Mouse (Mus musculus): ENCODE data around the gene E2f2. TPM values are rescaled to one million over a fixed set of nuclear protein-coding genes. Genes with fewer than 3 reads are reported as not detected.

Gene E2f2
- total RNA-seq (2014; rRNA removed) (0.85 and 1.2 TPM in 2 replicates), polyA plus RNA-seq (2015; fragmentation: Nextera tagmentation; extraction: Ambion mirVana) (0.84 and 1.4 TPM in 2 replicates)

GRCm38 (mm10) chr4:136172011-136172541 is at the start of gene E2f2:
E2f2 (plus strand) TSS chr4:136172394.
- H3K36me3 ChIP-seq (ENCODE audit: insufficient read depth), result no peaks in the 10 kb centered on the region
- no peaks in the 10 kb centered on the region for H3K9me3 ChIP-seq (ENCODE audit: low read length)
- no peaks in the 10 kb centered on the region for H3K27me3 ChIP-seq (ENCODE audit: insufficient read depth, low read length)
- TF ChIP-seq CTCF (IDR thresholded peaks at IDR 0.05; ENCODE audit: low read depth), result no peak
- peak within 1 kb of the TSS; percentile 54 for H3K4me3 ChIP-seq (ENCODE audit: low read depth, low read length)
- ATAC-seq (peak; percentile 88), DNase-seq (peak; percentile 85)
- H3K4me2 ChIP-seq (ENCODE audit: low read depth), result peak within 1 kb of the TSS; percentile 100
- peak within 1 kb of the TSS; percentile 51 for H3K9ac ChIP-seq
- H3K27ac ChIP-seq (ENCODE audit: low read depth, low read length), result no peak within 1 kb of the TSS
- under 1% methylated on average over 35 of the region's 35 CpGs for WGBS
- H3K4me1 ChIP-seq (ENCODE audit: insufficient read depth), result no peaks in the 10 kb centered on the region

DNA sequence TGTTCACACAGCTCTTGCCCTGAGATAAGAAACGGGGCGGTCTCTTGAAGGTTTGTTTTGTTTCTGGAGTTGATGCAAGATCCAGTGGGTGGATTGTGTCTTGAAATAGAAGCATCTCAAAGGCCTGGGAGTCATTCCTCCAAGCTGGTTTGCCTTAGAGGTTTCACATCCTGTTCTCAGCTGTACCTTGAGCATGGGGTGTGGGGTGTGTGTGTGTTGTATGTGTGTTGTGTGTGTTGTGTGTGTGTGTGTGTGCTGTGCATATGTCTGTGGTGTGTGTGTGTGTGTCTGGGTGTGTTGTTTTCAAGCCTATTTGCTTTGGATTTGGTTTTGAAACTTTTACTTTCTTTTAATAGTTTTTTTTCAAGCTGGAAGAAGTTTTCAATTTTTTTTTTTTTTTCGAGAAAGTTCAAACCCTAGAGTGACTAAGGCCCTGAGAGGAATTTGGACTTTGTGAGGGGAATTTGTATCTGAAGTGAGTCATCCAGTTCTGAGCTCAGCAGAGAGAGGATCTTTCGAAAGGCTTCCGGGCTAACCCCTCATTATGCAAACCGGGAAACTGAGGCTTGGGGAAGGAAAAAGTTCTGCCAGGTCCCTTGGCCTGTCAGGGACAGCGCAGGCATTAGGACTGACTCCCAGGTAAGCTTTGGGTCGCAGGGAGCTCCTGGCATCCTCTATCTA is 48.9 kb upstream of the E2f2 start:
- no peaks in the 10 kb centered on the region for H3K27me3 ChIP-seq (ENCODE audit: insufficient read depth, low read length)
- H3K27ac ChIP-seq (ENCODE audit: low read depth, low read length), result no peak overlapping the region
- no peak overlapping the region for H3K9ac ChIP-seq
- H3K36me3 ChIP-seq (ENCODE audit: insufficient read depth), result no peaks in the 10 kb centered on the region
- H3K4me1 ChIP-seq (ENCODE audit: insufficient read depth), result no peaks in the 10 kb centered on the region
- H3K4me2 ChIP-seq (ENCODE audit: low read depth), result no peak overlapping the region
- ATAC-seq (no peak), DNase-seq (no peak)
- H3K4me3 ChIP-seq (ENCODE audit: low read depth, low read length), result no peak overlapping the region
- no peak for TF ChIP-seq CTCF (IDR thresholded peaks at IDR 0.05; ENCODE audit: low read depth)
- WGBS, result 79% methylated on average over 8 of the region's 8 CpGs
- no peaks in the 10 kb centered on the region for H3K9me3 ChIP-seq (ENCODE audit: low read length)

GRCm38 (mm10) chr4:136123792-136124161 is 48.4 kb upstream of the E2f2 start:
- Histone ChIP-seq H3K36me3 (ENCODE audit: insufficient read depth) (no peaks in the 10 kb centered on the region), H3K4me1 (ENCODE audit: insufficient read depth) (no peaks in the 10 kb centered on the region), H3K9me3 (ENCODE audit: low read length) (no peaks in the 10 kb centered on the region), H3K9ac (no peak overlapping the region), H3K27ac (ENCODE audit: low read depth, low read length) (no peak overlapping the region), H3K27me3 (ENCODE audit: insufficient read depth, low read length) (no peaks in the 10 kb centered on the region), H3K4me3 (ENCODE audit: low read depth, low read length) (no peak overlapping the region), H3K4me2 (ENCODE audit: low read depth) (no peak overlapping the region)
- ATAC-seq (no peak), DNase-seq (no peak)
- no peak for TF ChIP-seq CTCF (IDR thresholded peaks at IDR 0.05; ENCODE audit: low read depth)
- WGBS, result 81% methylated on average over 3 of the region's 3 CpGs

- no peak for TF ChIP-seq CTCF (IDR thresholded peaks at IDR 0.05; ENCODE audit: low read depth)
- ATAC-seq, result no peak
- no peak for DNase-seq
- H3K27ac ChIP-seq (ENCODE audit: low read depth, low read length), result no peak overlapping the region
- no peaks in the 10 kb centered on the region for H3K36me3 ChIP-seq (ENCODE audit: insufficient read depth)
- WGBS, result 98% methylated on average over 4 of the region's 4 CpGs
- no peak overlapping the region for H3K4me3 ChIP-seq (ENCODE audit: low read depth, low read length)
- H3K9ac ChIP-seq, result no peak overlapping the region
- H3K4me1 ChIP-seq (ENCODE audit: insufficient read depth), result no peaks in the 10 kb centered on the region
- no peaks in the 10 kb centered on the region for H3K9me3 ChIP-seq (ENCODE audit: low read length)
- no peak overlapping the region for H3K4me2 ChIP-seq (ENCODE audit: low read depth)
- no peaks in the 10 kb centered on the region for H3K27me3 ChIP-seq (ENCODE audit: insufficient read depth, low read length)
Observed at GRCm38 (mm10) chr4:136124581-136124980, 47.6 kb upstream of the E2f2 start.

- H3K9ac ChIP-seq, result no peak overlapping the region
- no peaks in the 10 kb centered on the region for H3K36me3 ChIP-seq (ENCODE audit: insufficient read depth)
- WGBS, result 89% methylated on average over 11 of the region's 11 CpGs
- H3K4me3 ChIP-seq (ENCODE audit: low read depth, low read length), result no peak overlapping the region
- H3K27me3 ChIP-seq (ENCODE audit: insufficient read depth, low read length), result no peaks in the 10 kb centered on the region
- ATAC-seq (no peak), DNase-seq (no peak)
- H3K4me2 ChIP-seq (ENCODE audit: low read depth), result no peak overlapping the region
- no peaks in the 10 kb centered on the region for H3K4me1 ChIP-seq (ENCODE audit: insufficient read depth)
- H3K9me3 ChIP-seq (ENCODE audit: low read length), result no peaks in the 10 kb centered on the region
- no peak overlapping the region for H3K27ac ChIP-seq (ENCODE audit: low read depth, low read length)
- no peak for TF ChIP-seq CTCF (IDR thresholded peaks at IDR 0.05; ENCODE audit: low read depth)
Observed at GRCm38 (mm10) chr4:136125458-136125857, 46.7 kb upstream of the E2f2 start.

GRCm38 (mm10) chr4:136126019-136126418 is 46.2 kb upstream of the E2f2 start:
- WGBS, result 75% methylated on average over 5 of the region's 5 CpGs
- H3K4me2 ChIP-seq (ENCODE audit: low read depth), result no peak overlapping the region
- no peak for TF ChIP-seq CTCF (IDR thresholded peaks at IDR 0.05; ENCODE audit: low read depth)

GRCm38 (mm10) chr4:136127670-136128069 is 44.5 kb upstream of the E2f2 start:
- ATAC-seq, result no peak
- Histone ChIP-seq H3K4me1 (ENCODE audit: insufficient read depth) (no peaks in the 10 kb centered on the region), H3K27ac (ENCODE audit: low read depth, low read length) (no peak overlapping the region), H3K4me2 (ENCODE audit: low read depth) (no peak overlapping the region), H3K27me3 (ENCODE audit: insufficient read depth, low read length) (no peaks in the 10 kb centered on the region), H3K9ac (no peak overlapping the region), H3K9me3 (ENCODE audit: low read length) (no peaks in the 10 kb centered on the region), H3K36me3 (ENCODE audit: insufficient read depth) (no peaks in the 10 kb centered on the region), H3K4me3 (ENCODE audit: low read depth, low read length) (no peak overlapping the region)
- WGBS, result 82% methylated on average over 13 of the region's 13 CpGs
- DNase-seq, result no peak
- no peak for TF ChIP-seq CTCF (IDR thresholded peaks at IDR 0.05; ENCODE audit: low read depth)

More at GRCm38 (mm10) chr4:136126019-136126418, 46.2 kb upstream of the E2f2 start:
- Histone ChIP-seq H3K9me3 (ENCODE audit: low read length) (no peaks in the 10 kb centered on the region), H3K4me3 (ENCODE audit: low read depth, low read length) (no peak overlapping the region), H3K9ac (no peak overlapping the region), H3K4me1 (ENCODE audit: insufficient read depth) (no peaks in the 10 kb centered on the region), H3K36me3 (ENCODE audit: insufficient read depth) (no peaks in the 10 kb centered on the region), H3K27me3 (ENCODE audit: insufficient read depth, low read length) (no peaks in the 10 kb centered on the region), H3K27ac (ENCODE audit: low read depth, low read length) (no peak overlapping the region)
- DNase-seq (no peak), ATAC-seq (no peak)
